Mouse (Mus musculus) thymus, adult 2 months (tissue): ENCODE results near the gene Plce1. TPM values are rescaled to one million over a fixed set of nuclear protein-coding genes. Genes with fewer than 3 reads are reported as not detected.
"Not testable (repeated sequence)": the region's sequence is repeated elsewhere in the genome, so short reads cannot be mapped to it uniquely, and the experiment has no call there.

Source experiments
- DNase-seq: peaks from one replicate; pipeline ENCODE4 v3.0.0; 2021
- H3K27ac ChIP-seq: fragments of 200-500 bp; 2 replicates; pipeline ENCODE4 v1.5.1; 2012; ENCODE audit warnings: low read length, control low read depth; ENCODE audit not compliant: control insufficient read depth, insufficient read depth
- H3K27me3 ChIP-seq: fragments of 200-500 bp; 2 replicates; pipeline ENCODE4 v1.6.1; 2012; ENCODE audit warnings: mild to moderate bottlenecking, low read length, moderate library complexity, mixed read lengths; ENCODE audit not compliant: control insufficient read depth, insufficient read depth
- H3K36me3 ChIP-seq: fragments of 200-500 bp; 2 replicates; pipeline ENCODE4 v1.6.1; 2012; ENCODE audit warnings: mild to moderate bottlenecking, low read length, moderate library complexity; ENCODE audit not compliant: control insufficient read depth, insufficient read depth
- H3K4me1 ChIP-seq: fragments of 200-500 bp; replicated peaks from 2 replicates; pipeline ENCODE4 v1.6.1; 2012; ENCODE audit warnings: low read length; ENCODE audit not compliant: control insufficient read depth, insufficient read depth
- H3K4me3 ChIP-seq: fragments of 200-500 bp; 2 replicates; pipeline ENCODE4 v1.5.1; 2012; ENCODE audit warnings: mild to moderate bottlenecking, low read length, control low read depth, moderate library complexity; ENCODE audit not compliant: control insufficient read depth, insufficient read depth
- CTCF ChIP-seq: fragments of 200-500 bp; IDR thresholded peaks from 2 replicates; pipeline ENCODE4 v1.5.1; 2012; ENCODE audit warnings: mild to moderate bottlenecking, control low read depth, low read length, moderate library complexity, borderline replicate concordance; ENCODE audit not compliant: control insufficient read depth, poor library complexity, insufficient read depth; ENCODE audit errors: extremely low read depth
- POLR2A ChIP-seq: fragments of 200-500 bp; IDR thresholded peaks from 2 replicates; pipeline ENCODE4 v1.6.1; 2012; ENCODE audit warnings: mild to moderate bottlenecking, low read length, control low read depth, moderate library complexity; ENCODE audit not compliant: control insufficient read depth, poor library complexity, insufficient read depth; ENCODE audit errors: extremely low read depth
- WGBS: fragments of 180-500 bp; shearing (Covaris S2); methylation state at CpG from one replicate; pipeline ENCODE4 v1.1.7; 2018; 5-methylcytosine and 5-hydroxymethylcytosine counted together
- polyA plus RNA-seq: library from polyadenylated mRNA; depleted of rRNA; stranded (reverse); fragments of >200 nt; gene quantifications from 2 replicates; pipeline ENCODE4 v1.2.3, GENCODE M21; 2012

The Plce1 gene
- polyA plus RNA-seq, 1 experiment, result 1.2 TPM

GRCm38 (mm10) chr19:38540549-38540948 is 59.6 kb downstream of the Plce1 start:
- H3K36me3 ChIP-seq, result no peaks in the 10 kb centered on the region
- 95% methylated on average over 3 of the region's 3 CpGs for WGBS
- H3K4me1 ChIP-seq, result no peaks in the 10 kb centered on the region
- H3K27me3 ChIP-seq, result no peaks in the 10 kb centered on the region
- no peak for DNase-seq
- H3K27ac ChIP-seq, result no peak overlapping the region
- H3K4me3 ChIP-seq, result no peak overlapping the region
- TF ChIP-seq POLR2A (no peak), CTCF (no peak)

- TF ChIP-seq POLR2A (no peak), CTCF (no peak)
- DNase-seq, result no peak
- Histone ChIP-seq H3K27ac (no peak overlapping the region), H3K27me3 (no peaks in the 10 kb centered on the region), H3K4me1 (no peaks in the 10 kb centered on the region), H3K4me3 (no peak overlapping the region), H3K36me3 (no peaks in the 10 kb centered on the region)
- 93% methylated on average over 8 of the region's 8 CpGs for WGBS
Observed at GRCm38 (mm10) chr19:38549487-38550058, 68.7 kb downstream of the Plce1 start.

- no peak for DNase-seq
- Histone ChIP-seq H3K36me3 (no peaks in the 10 kb centered on the region), H3K27ac (no peak overlapping the region), H3K4me3 (no peak overlapping the region), H3K27me3 (no peaks in the 10 kb centered on the region), H3K4me1 (no peaks in the 10 kb centered on the region)
- 79% methylated on average over 2 of the region's 2 CpGs for WGBS
- no peak for TF ChIP-seq POLR2A
- TF ChIP-seq CTCF, result no peak
Observed at GRCm38 (mm10) chr19:38553551-38553950, 72.6 kb downstream of the Plce1 start.

- H3K36me3 ChIP-seq, result no peaks in the 10 kb centered on the region
- no peak overlapping the region for H3K27ac ChIP-seq
- TF ChIP-seq CTCF (no peak), POLR2A (no peak)
- 84% methylated on average over 3 of the region's 3 CpGs for WGBS
- no peak for DNase-seq
- H3K27me3 ChIP-seq, result no peaks in the 10 kb centered on the region
- no peaks in the 10 kb centered on the region for H3K4me1 ChIP-seq
- H3K4me3 ChIP-seq, result no peak overlapping the region
Observed at GRCm38 (mm10) chr19:38555399-38555798, 74.5 kb downstream of the Plce1 start.

- H3K4me3 ChIP-seq, result no peak overlapping the region
- WGBS, result 58% methylated on average over 1 of the region's 1 CpGs
- TF ChIP-seq POLR2A (no peak), CTCF (no peak)
- H3K36me3 ChIP-seq, result no peaks in the 10 kb centered on the region
- H3K27ac ChIP-seq, result no peak overlapping the region
- H3K27me3 ChIP-seq, result no peaks in the 10 kb centered on the region
- no peaks in the 10 kb centered on the region for H3K4me1 ChIP-seq
- no peak for DNase-seq
Observed at GRCm38 (mm10) chr19:38558816-38559215, 77.9 kb downstream of the Plce1 start.

- H3K36me3 ChIP-seq, H3K27me3 ChIP-seq, DNase-seq, H3K4me3 ChIP-seq, H3K27ac ChIP-seq, H3K4me1 ChIP-seq: not testable (repeated sequence)
- whole genome bisulfite sequencing, result 89% methylated on average over 1 of the region's 1 CpGs
Observed at GRCm38 (mm10) chr19:38561887-38562286, 81.0 kb downstream of the Plce1 start.

- no peak overlapping the region for H3K27ac ChIP-seq
- no peaks in the 10 kb centered on the region for H3K4me1 ChIP-seq
- H3K4me3 ChIP-seq, result no peak overlapping the region
- H3K27me3 ChIP-seq, result no peaks in the 10 kb centered on the region
- TF ChIP-seq CTCF, result no peak
- no peak for TF ChIP-seq POLR2A
- no peak for DNase-seq
- H3K36me3 ChIP-seq, result no peaks in the 10 kb centered on the region
Observed at GRCm38 (mm10) chr19:38566156-38566555, 85.2 kb downstream of the Plce1 start.
